ENCODE assay signal across 9 mouse cellular contexts in the genomic region with DNA sequence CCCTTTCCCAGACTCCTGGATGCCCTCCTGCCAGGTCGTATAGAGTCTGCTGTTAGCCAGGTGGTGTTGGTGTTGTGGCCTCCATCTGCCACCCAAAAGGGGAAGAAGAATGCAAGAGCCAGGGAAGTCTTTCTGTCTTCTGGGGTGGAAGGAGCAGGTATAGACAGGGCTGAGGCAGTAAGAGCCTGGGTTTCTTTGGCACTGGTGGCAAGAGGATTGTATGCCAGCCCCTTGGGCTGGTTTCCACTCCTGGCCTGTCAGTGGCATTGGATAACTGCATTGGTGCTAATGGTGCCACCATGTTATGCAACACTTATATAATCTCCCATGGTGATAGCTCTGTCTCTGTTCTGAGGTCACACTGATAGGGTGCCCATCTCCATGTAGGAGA. TPM values are rescaled to one million over a fixed set of nuclear protein-coding genes. Genes with fewer than 3 reads are reported as not detected.
A peak's percentile ranks its signal among the peaks of the same experiment; 100 is the strongest.
DNase-seq lines count a peak whose midpoint lies in the region; ATAC-seq and TF ChIP-seq lines count a peak whose summit lies in the region.
"Had no signal": no experiment of that assay in that cellular context is flagged by ENCODE, and none has a peak within 500 bp of the region (broad histone marks: within the 10 kb centered on the region; RNA-seq: fewer than 3 reads in every experiment).

No protein-coding gene starts in this region.

- H3K4me1 ChIP-seq in heart, embryonic 10.5 days: peaks cover 30% of the 10 kb centered on the region
- H3K4me1 ChIP-seq in embryonic fibroblast, embryonic 13.5 days (ENCODE audit: control insufficient read depth, insufficient read depth, low read length): peaks cover 4% of the 10 kb centered on the region; the same call in 1 of the 2 replicates
- peaks cover 10% of the 10 kb centered on the region for H3K4me1 ChIP-seq in intestine, embryonic 14.5 days (replicated peaks; ENCODE audit: control insufficient read depth, insufficient read depth, low read length)

- no peak for ATAC-seq in intestine, embryonic 14.5 days (replicated peaks; ENCODE audit: low FRiP score, low TSS enrichment, low read depth)

- no peaks in the 10 kb centered on the region for H3K36me3 ChIP-seq in heart, embryonic 10.5 days
- H3K36me3 ChIP-seq in intestine, embryonic 14.5 days (ENCODE audit: control insufficient read depth, insufficient read depth, low read length): no peaks in the 10 kb centered on the region
- H3K36me3 ChIP-seq in macrophage (ENCODE audit: inconsistent target): no peaks in the 10 kb centered on the region

- peak overlapping the region; percentile 76 for H3K4me3 ChIP-seq in heart, embryonic 10.5 days
- H3K4me3 ChIP-seq in embryonic fibroblast, embryonic 13.5 days (ENCODE audit: insufficient read depth, low read length): peak overlapping the region; percentile 82; the same call in 1 of the 2 replicates
- H3K4me3 ChIP-seq in intestine, embryonic 14.5 days (ENCODE audit: low read depth, low read length): no peak overlapping the region
- peak overlapping the region; percentile 86 for H3K4me3 ChIP-seq in macrophage (ENCODE audit: inconsistent target)

- H3K9me3 ChIP-seq in heart, embryonic 10.5 days: no peaks in the 10 kb centered on the region
- no peaks in the 10 kb centered on the region for H3K9me3 ChIP-seq in intestine, embryonic 14.5 days (ENCODE audit: control insufficient read depth, low read length)

- no peak for TF ChIP-seq POLR2A in embryonic fibroblast, embryonic 13.5 days (IDR thresholded peaks at IDR 0.05; ENCODE audit: low read depth, low read length)

- H3K27me3 ChIP-seq in heart, embryonic 10.5 days (ENCODE audit: insufficient read depth, poor library complexity, severe bottlenecking): no peaks in the 10 kb centered on the region
- H3K27me3 ChIP-seq in intestine, embryonic 14.5 days (replicated peaks; ENCODE audit: control insufficient read depth, insufficient read depth, low read length): no peaks in the 10 kb centered on the region
- H3K27me3 ChIP-seq: Patski had no signal

- 0 out of 2 replicates have a peak overlapping the region, but pooled peaks have one; percentile 88 for H3K27ac ChIP-seq in heart, embryonic 10.5 days
- no peak overlapping the region for H3K27ac ChIP-seq in embryonic fibroblast, embryonic 13.5 days (ENCODE audit: insufficient read depth, low read length)
- no peak overlapping the region for H3K27ac ChIP-seq in intestine, embryonic 14.5 days (ENCODE audit: low read depth)
- peak overlapping the region; percentile 79 for H3K27ac ChIP-seq in macrophage

- TF ChIP-seq CTCF in embryonic fibroblast, embryonic 13.5 days (IDR thresholded peaks at IDR 0.05; ENCODE audit: borderline replicate concordance, insufficient read depth, low read length): no peak

- peaks cover 58% of the 10 kb centered on the region for H3K79me2 ChIP-seq in macrophage (ENCODE audit: inconsistent target)

- no peak for DNase-seq in heart, embryonic 10.5 days (ENCODE audit: low spot score)
- DNase-seq in heart, postnatal 10 days: no peak
- DNase-seq in adrenal gland, adult 8-10 months: peak; percentile 46
- no peak for DNase-seq in intestine, embryonic 14.5 days (ENCODE audit: low spot score)
- DNase-seq in thymus, postnatal 0 days (ENCODE audit: low spot score): no peak
- DNase-seq in lung, postnatal 10 days: no peak

- intact Hi-C loops in heart, postnatal 10 days (cut with DNase I): loop anchor here (2.0 to 5.0 kb wide), 2 partner anchors 39 to 155 kb away; a partner anchor contains a TSS

- no peak overlapping the region for H3K9ac ChIP-seq in intestine, embryonic 14.5 days (ENCODE audit: low read length)

- peak overlapping the region; percentile 96 for H3K4me2 ChIP-seq in intestine, embryonic 14.5 days (ENCODE audit: low read length)

- WGBS in heart, embryonic 10.5 days: 13% methylated on average over 1 of the region's 1 CpGs
- WGBS in intestine, embryonic 14.5 days: 13% methylated on average over 1 of the region's 1 CpGs
- 25% methylated on average over 1 of the region's 1 CpGs for WGBS in macrophage (ENCODE audit: missing documents)

RNA-seq across cellular contexts. Expression of a gene that starts 38.7 kb away (rescaled TPM):
- polyA plus RNA-seq in heart, embryonic 10.5 days (2016; fragmentation: Nextera tagmentation; extraction: Ambion mirVana): 59.9 and 62.6 TPM in 2 replicates
- 100 to 1,000 TPM; 289 to 314 TPM for total RNA-seq in heart, postnatal 10 days (2021)
- total RNA-seq in adrenal gland, adult 8-10 months (2022): 10 to 100 TPM; 33.4 to 60.6 (median 45.5) TPM
- 7.1 and 7.8 TPM in 2 replicates for polyA plus RNA-seq in embryonic fibroblast, embryonic 13.5 days (2011; ENCODE audit: insufficient read length, low read depth, missing spikeins)
- polyA plus RNA-seq in intestine, embryonic 14.5 days (2014; fragmentation: Nextera tagmentation; extraction: Ambion mirVana): 53.2 and 58.7 TPM in 2 replicates
- total RNA-seq in macrophage (2018; cell fraction: chromatin; rRNA removed): 1 to 10 TPM in 1 of 26 experiments, not detected in 25; 6.4 TPM
- under 1 TPM in 19 of 26 experiments, not detected in 7; 0.04 to 0.19 (median 0.10) TPM for total RNA-seq in macrophage (2018; cell fraction: cytosol; rRNA removed)
- 1 to 10 TPM in 2 of 26 experiments, under 1 TPM in 7, not detected in 17; 0.17 to 1.5 (median 0.25) TPM for total RNA-seq in macrophage (2018; cell fraction: nucleus; rRNA removed)
- polyA plus RNA-seq in macrophage (2018): 0.07 to 1.3 TPM (median 0.16 TPM) in 3 replicates
- polyA plus RNA-seq in thymus, postnatal 0 days (2015; fragmentation: Nextera tagmentation; extraction: Ambion mirVana): 36.8 and 37.4 TPM in 2 replicates

Comparison
In these comparisons a context has a peak if more than half of its experiments do, and no peak if none do; other contexts are left out.
1. H3K27ac ChIP-seq: peak in heart, embryonic 10.5 days (single experiment) and macrophage (single experiment); none in embryonic fibroblast, embryonic 13.5 days (single experiment) and intestine, embryonic 14.5 days (single experiment).